Mouse (Mus musculus) lung, postnatal 0 days (tissue): ENCODE measurements at regions not wholly inside any gene's neighbourhood (a gene's known extent, or its start where the extent isn't known, plus 50 kb on each side); places are given as distances from the start of the nearest gene placed in this dataset.

ENCODE experiments used
- CTCF ChIP-seq: IDR thresholded peaks from 2 replicates; pipeline ENCODE4 v1.5.1; 2016; ENCODE audit warnings: antibody characterized with exemption, mild to moderate bottlenecking
- EP300 ChIP-seq: IDR thresholded peaks from 2 replicates; pipeline ENCODE4 v1.6.1; 2016; ENCODE audit warnings: antibody characterized with exemption, mild to moderate bottlenecking, control low read depth

GRCm38 (mm10) chr14:45826023-45826422 lies 168.1 kb upstream of the Ddhd1 start:
- TF ChIP-seq CTCF, result no peak
- TF ChIP-seq EP300, result no peak
